8 mouse cellular contexts compared by ENCODE assay signal in genomic region chr2:148627011-148627471, GRCm38 (mm10). TPM values are rescaled to one million over a fixed set of nuclear protein-coding genes. Genes with fewer than 3 reads are reported as not detected.
DNase-seq lines count a peak whose midpoint lies in the region; ATAC-seq and TF ChIP-seq lines count a peak whose summit lies in the region.

No protein-coding gene starts in this region.

- 56% methylated on average over 3 of the region's 3 CpGs for WGBS in heart, embryonic 11.5 days (ENCODE audit: insufficient replicate concordance)
- WGBS in thymus, adult 2 months, result 84% methylated on average over 3 of the region's 3 CpGs

- H3K36me3 ChIP-seq in heart, embryonic 11.5 days (ENCODE audit: control insufficient read depth, insufficient read depth, low read length), result no peaks in the 10 kb centered on the region
- no peaks in the 10 kb centered on the region for H3K36me3 ChIP-seq in thymus, adult 2 months (ENCODE audit: control insufficient read depth, insufficient read depth, low read length)

- H3K27me3 ChIP-seq in heart, embryonic 11.5 days (ENCODE audit: control insufficient read depth, insufficient read depth, low read length), result no peaks in the 10 kb centered on the region
- no peaks in the 10 kb centered on the region for H3K27me3 ChIP-seq in thymus, adult 2 months (ENCODE audit: control insufficient read depth, insufficient read depth, low read length)

- H3K27ac ChIP-seq in heart, embryonic 11.5 days (ENCODE audit: low read depth, low read length), result no peak overlapping the region
- no peak overlapping the region for H3K27ac ChIP-seq in thymus, adult 2 months (ENCODE audit: control insufficient read depth, insufficient read depth, low read length)

- no peak overlapping the region for H3K4me2 ChIP-seq in heart, embryonic 11.5 days

- no peaks in the 10 kb centered on the region for H3K9me3 ChIP-seq in heart, embryonic 11.5 days (replicated peaks; ENCODE audit: control insufficient read depth, low read length)

- ATAC-seq in heart, embryonic 11.5 days (replicated peaks; ENCODE audit: insufficient number of reproducible peaks, low FRiP score, low TSS enrichment), result no peak

- H3K4me1 ChIP-seq in heart, embryonic 11.5 days (ENCODE audit: control insufficient read depth, insufficient read depth, low read length), result no peaks in the 10 kb centered on the region
- H3K4me1 ChIP-seq in thymus, adult 2 months (replicated peaks; ENCODE audit: control insufficient read depth, insufficient read depth, low read length), result no peaks in the 10 kb centered on the region

- no peak overlapping the region for H3K4me3 ChIP-seq in heart, embryonic 11.5 days (ENCODE audit: low read depth, low read length)
- H3K4me3 ChIP-seq in thymus, adult 2 months (ENCODE audit: control insufficient read depth, insufficient read depth, low read length), result no peak overlapping the region

- DNase-seq in heart, adult 11 months, result peak; percentile 99
- peak; percentile 82 for DNase-seq in adrenal gland, adult 2 months
- DNase-seq in heart, adult 8-10 months (ENCODE audit: low spot score), result peak; percentile 80
- peak; percentile 57 to 80 for DNase-seq in kidney, postnatal 25 days
- DNase-seq in liver, result no peak
- no peak for DNase-seq in urinary bladder, postnatal 4 days (ENCODE audit: low spot score in 2 of 2)
- DNase-seq in thymus, adult 2 months, result no peak

- no peak for TF ChIP-seq CTCF in thymus, adult 2 months (IDR thresholded peaks at IDR 0.05; ENCODE audit: borderline replicate concordance, control insufficient read depth, extremely low read depth, insufficient read depth, low read length, poor library complexity)

- no peak for TF ChIP-seq POLR2A in thymus, adult 2 months (IDR thresholded peaks at IDR 0.05; ENCODE audit: control insufficient read depth, extremely low read depth, insufficient read depth, low read length, poor library complexity)

- H3K9ac ChIP-seq in heart, embryonic 11.5 days (ENCODE audit: low read depth, low read length), result no peak overlapping the region

RNA-seq across cellular contexts. Expression of gene Nxt1, which starts 45.4 kb away (rescaled TPM):
- polyA plus RNA-seq in heart, embryonic 11.5 days (2014; fragmentation: Nextera tagmentation; extraction: Ambion mirVana), result 71.3 and 71.6 TPM in 2 replicates
- 10 to 100 TPM; 15.8 to 20.6 TPM for total RNA-seq in adrenal gland, adult 2 months (2021)
- 10.9 and 11.1 TPM in 2 replicates for polyA plus RNA-seq in adrenal gland, adult 2 months (2012; rRNA removed)
- 1 to 10 TPM; 5.6 to 9.1 (median 7.8) TPM for total RNA-seq in heart, adult 8-10 months (2022)
- polyA plus RNA-seq in thymus, adult 2 months (2012; rRNA removed), result 61.8 and 63.3 TPM in 2 replicates

RNA-seq across cellular contexts. Expression of gene Gzf1, which starts 53.8 kb away (rescaled TPM):
- polyA plus RNA-seq in heart, embryonic 11.5 days (2014; fragmentation: Nextera tagmentation; extraction: Ambion mirVana), result 14.7 and 16.2 TPM in 2 replicates
- 10 to 100 TPM; 26.8 to 31.7 TPM for total RNA-seq in adrenal gland, adult 2 months (2021)
- polyA plus RNA-seq in adrenal gland, adult 2 months (2012; rRNA removed), result 7.7 and 10.5 TPM in 2 replicates
- total RNA-seq in heart, adult 8-10 months (2022), result 10 to 100 TPM; 26.2 to 34.0 (median 28.9) TPM
- polyA plus RNA-seq in thymus, adult 2 months (2012; rRNA removed), result 7.4 and 8.7 TPM in 2 replicates

Comparison
In these comparisons a context has a peak if more than half of its experiments do, and no peak if none do; other contexts are left out.
1. DNase-seq: peak in heart, adult 11 months (single experiment), adrenal gland, adult 2 months (single experiment), heart, adult 8-10 months (single experiment) and kidney, postnatal 25 days (2 of 2); none in liver (single experiment), urinary bladder, postnatal 4 days (0 of 2) and thymus, adult 2 months (single experiment).